Mouse (Mus musculus) bone marrow, adult 2 months (tissue): ENCODE results near the gene Alkbh7.

Experiments
- CTCF ChIP-seq: fragments of 200-500 bp; IDR thresholded peaks from 2 replicates; pipeline ENCODE4 v1.5.1; 2011; ENCODE audit warnings: low read length, control low read depth; ENCODE audit not compliant: control insufficient read depth, insufficient read depth
- POLR2A ChIP-seq: fragments of 200-500 bp; IDR thresholded peaks from 2 replicates; pipeline ENCODE4 v1.6.1; 2011; ENCODE audit warnings: low read depth, mild to moderate bottlenecking, control low read depth, low read length, borderline replicate concordance; ENCODE audit not compliant: control insufficient read depth

DNA sequence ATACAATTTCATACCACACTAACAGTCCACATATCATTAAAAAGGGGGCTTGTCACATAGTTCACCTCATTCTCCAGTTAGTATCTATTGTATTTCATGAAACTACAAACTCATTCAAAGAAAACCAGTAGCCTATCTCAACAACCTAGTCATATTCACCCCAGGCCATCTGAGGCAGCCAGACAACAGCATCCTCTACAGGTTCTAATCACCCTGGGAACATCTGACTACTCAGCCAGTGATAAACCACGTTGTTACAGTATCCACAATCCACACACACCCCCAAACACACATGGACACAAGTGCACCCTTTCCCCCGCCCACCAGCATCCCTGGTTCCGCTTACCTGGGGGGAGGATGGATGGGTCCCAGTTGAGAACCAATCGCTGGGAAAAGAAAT is 30.3 kb downstream of the Alkbh7 start:
- no peak for TF ChIP-seq POLR2A
- no peak for TF ChIP-seq CTCF
